Mouse (Mus musculus) testis, adult 2 months (tissue): ENCODE data around the gene Pcp4l1.

Source experiments
- CTCF ChIP-seq: fragments of 200-500 bp; IDR thresholded peaks from 2 replicates; pipeline ENCODE4 v1.5.1; 2012; ENCODE audit warnings: low read depth, mild to moderate bottlenecking, inconsistent platforms, low read length, moderate library complexity; ENCODE audit not compliant: control insufficient read depth, insufficient read depth, insufficient replicate concordance
- POLR2A ChIP-seq: fragments of 200-500 bp; IDR thresholded peaks from 2 replicates; pipeline ENCODE4 v1.6.1; 2012; ENCODE audit warnings: low read depth, mild to moderate bottlenecking, inconsistent platforms, low read length, moderate library complexity; ENCODE audit not compliant: control insufficient read depth

DNA sequence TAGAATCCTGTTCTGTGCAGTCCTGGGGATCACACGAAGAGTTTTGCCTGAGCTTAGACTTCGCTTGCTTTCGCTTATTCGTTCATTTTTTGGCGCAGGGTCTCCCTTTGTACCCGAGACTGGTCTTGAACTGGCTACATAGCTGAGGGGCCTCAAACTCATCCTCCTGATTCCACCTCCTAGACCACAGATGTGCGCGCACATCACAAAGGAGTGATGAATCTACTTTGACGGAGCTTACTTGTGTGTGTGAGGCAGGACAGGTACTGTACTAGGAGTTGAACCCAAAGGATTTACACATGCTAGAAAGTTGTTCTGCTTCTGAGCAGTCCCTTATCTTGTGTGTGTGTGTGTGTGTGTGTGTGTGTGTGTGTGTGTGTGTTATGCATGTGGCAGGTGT lies 5.2 kb downstream of the Pcp4l1 start:
- no peak for TF ChIP-seq CTCF
- no peak for TF ChIP-seq POLR2A
